Mouse (Mus musculus): ENCODE measurements around the gene Cnih2. TPM values are rescaled to one million over a fixed set of nuclear protein-coding genes. Genes with fewer than 3 reads are reported as not detected.

Cnih2 gene
- under 1 TPM in 1 of 2 experiments, not detected in 1; 0.63 TPM for total RNA-seq (2021)
- long read RNA-seq, experiment 1, partial matches to known transcripts, result 1 of 1 reads
- long read RNA-seq, experiment 1, other reads (novel, unspliced or antisense), result 0 of 1 reads
- long read RNA-seq, experiment 2, result 0 reads

GRCm38 (mm10) chr19:5098363-5099143 lies at the start of gene Cnih2:
Gene Cnih2 (minus strand): TSS chr19:5098521.
- DNase-seq, result peak; percentile 73 to 76
- intact Hi-C loops (cut with DNase I), result no loop called here

- DNase-seq, result peak; percentile 30 to 70
Observed at GRCm38 (mm10) chr19:5139640-5140039, 41.3 kb upstream of the Cnih2 start.

GRCm38 (mm10) chr19:5131237-5131636 lies 32.9 kb upstream of the Cnih2 start:
- intact Hi-C loops (cut with DNase I), result no loop called here
- DNase-seq, result no peak

More at GRCm38 (mm10) chr19:5139640-5140039, 41.3 kb upstream of the Cnih2 start:
- intact Hi-C loops (cut with DNase I), result loop anchor here (2.0 kb wide), 2 partner anchors 21 to 45 kb away; partner anchors contain the start of gene Klc2

- no peak for DNase-seq
- intact Hi-C loops (cut with DNase I), result no loop called here
Observed at GRCm38 (mm10) chr19:5129770-5130169, 31.4 kb upstream of the Cnih2 start.

- no peak for DNase-seq
- intact Hi-C loops (cut with DNase I), result no loop called here
Observed at GRCm38 (mm10) chr19:5124055-5124614, 25.8 kb upstream of the Cnih2 start.

- no peak for DNase-seq
- intact Hi-C loops (cut with DNase I), result no loop called here
Observed at GRCm38 (mm10) chr19:5123241-5123640, 24.9 kb upstream of the Cnih2 start.

GRCm38 (mm10) chr19:5122492-5122891 lies 24.2 kb upstream of the Cnih2 start:
- intact Hi-C loops (cut with DNase I), result no loop called here

GRCm38 (mm10) chr19:5118384-5118698 lies 20.0 kb upstream of the Cnih2 start, which contains the start of gene Klc2:
Gene Klc2 (minus strand): TSS chr19:5118560.
- no peak for DNase-seq
- intact Hi-C loops (cut with DNase I), result loop anchor here (2.0 kb wide), 1 partner anchor 20 kb away; no protein-coding TSS in a partner anchor

More at GRCm38 (mm10) chr19:5122492-5122891, 24.2 kb upstream of the Cnih2 start:
- DNase-seq, result no peak

GRCm38 (mm10) chr19:5117494-5118383 lies 19.4 kb upstream of the Cnih2 start:
- intact Hi-C loops (cut with DNase I), result loop anchor here (2.0 kb wide), 1 partner anchor 21 kb away; no protein-coding TSS in a partner anchor
- peak; percentile 90 to 94 for DNase-seq

GRCm38 (mm10) chr19:5113783-5114182 lies 15.5 kb upstream of the Cnih2 start:
- no peak for DNase-seq

GRCm38 (mm10) chr19:5109659-5110453 lies 11.5 kb upstream of the Cnih2 start:
- intact Hi-C loops (cut with DNase I), result no loop called here
- no peak for DNase-seq

More at GRCm38 (mm10) chr19:5113783-5114182, 15.5 kb upstream of the Cnih2 start:
- intact Hi-C loops (cut with DNase I), result no loop called here

- intact Hi-C loops (cut with DNase I), result no loop called here
- no peak for DNase-seq
Observed at GRCm38 (mm10) chr19:5108702-5109101, 10.4 kb upstream of the Cnih2 start.

- DNase-seq, result peak in 1 of 2 experiments; percentile 52
- intact Hi-C loops (cut with DNase I), result no loop called here
Observed at GRCm38 (mm10) chr19:5108271-5108575, 9.9 kb upstream of the Cnih2 start.

- intact Hi-C loops (cut with DNase I), result no loop called here
- no peak for DNase-seq
Observed at GRCm38 (mm10) chr19:5107556-5108270, 9.4 kb upstream of the Cnih2 start.

- intact Hi-C loops (cut with DNase I), result no loop called here
- peak; percentile 99 for DNase-seq
Observed at GRCm38 (mm10) chr19:5106731-5107191, 8.4 kb upstream of the Cnih2 start, which contains the start of gene Rab1b. Gene Rab1b (minus strand): TSS chr19:5107072.

- peak in 1 of 2 experiments; percentile 37 for DNase-seq
- intact Hi-C loops (cut with DNase I), result no loop called here
Observed at GRCm38 (mm10) chr19:5106074-5106473, 7.8 kb upstream of the Cnih2 start.

GRCm38 (mm10) chr19:5097521-5098362 lies 579 bp downstream of the Cnih2 start:
- DNase-seq, result no peak
- intact Hi-C loops (cut with DNase I), result no loop called here

GRCm38 (mm10) chr19:5095887-5096474 lies 2.3 kb downstream of the Cnih2 start:
- intact Hi-C loops (cut with DNase I), result loop anchor here (2.0 kb wide), 1 partner anchor 45 kb away; no protein-coding TSS in a partner anchor
- DNase-seq, result no peak
